Mouse (Mus musculus) kidney, postnatal 0 days (tissue): Measurements from ENCODE around the gene Ugt1a6a. TPM values are rescaled to one million over a fixed set of nuclear protein-coding genes. Genes with fewer than 3 reads are reported as not detected.

ENCODE experiments used
- ATAC-seq: fragments of 200-750 bp; cut with Nextera tagmentation; replicated peaks from 2 replicates; pipeline ENCODE4 v1.8.0; 2017; ENCODE audit warnings: low read depth, moderate number of reproducible peaks, moderate TSS enrichment, moderate library complexity; ENCODE audit not compliant: low FRiP score
- DNase-seq: peaks from one replicate; pipeline ENCODE4 v3.0.0-alpha.2; 2016; ENCODE audit warnings: low spot score
- H3K27ac ChIP-seq: fragments of 300-500 bp; sonication (generic); 2 replicates; pipeline ENCODE4 v1.5.1; 2014; ENCODE audit warnings: mild to moderate bottlenecking
- H3K27me3 ChIP-seq: fragments of 300-500 bp; sonication (generic); 2 replicates; pipeline ENCODE4 v1.6.1; 2014; ENCODE audit warnings: low read length, mixed read lengths; ENCODE audit not compliant: insufficient read depth
- H3K36me3 ChIP-seq: fragments of 300-500 bp; sonication (generic); 2 replicates; pipeline ENCODE4 v1.6.1; 2014; ENCODE audit warnings: low read length, mixed read lengths; ENCODE audit not compliant: insufficient read depth
- H3K4me1 ChIP-seq: fragments of 300-500 bp; sonication (generic); replicated peaks from 2 replicates; pipeline ENCODE4 v1.6.1; 2014; ENCODE audit warnings: antibody characterized with exemption, low read length, mixed read lengths; ENCODE audit not compliant: insufficient read depth
- H3K4me2 ChIP-seq: fragments of 300-500 bp; sonication (generic); 2 replicates; pipeline ENCODE4 v1.6.1; 2014; ENCODE audit warnings: mild to moderate bottlenecking, low read length, moderate library complexity, mixed read lengths
- H3K4me3 ChIP-seq: fragments of 300-500 bp; sonication (generic); replicated peaks from 2 replicates; pipeline ENCODE4 v1.5.1; 2014; ENCODE audit warnings: low read depth, low read length
- H3K9ac ChIP-seq: fragments of 300-500 bp; sonication (generic); 2 replicates; pipeline ENCODE4 v1.6.1; 2014; ENCODE audit warnings: low read depth, low read length
- H3K9me3 ChIP-seq: fragments of 300-500 bp; sonication (generic); replicated peaks from 2 replicates; pipeline ENCODE4 v1.6.1; 2016; ENCODE audit warnings: low read length, inconsistent platforms, mixed read lengths
- CTCF ChIP-seq: IDR thresholded peaks from 2 replicates; pipeline ENCODE4 v1.5.1; 2016; ENCODE audit warnings: antibody characterized with exemption, low read depth, mild to moderate bottlenecking, moderate library complexity
- WGBS: fragments of 180-500 bp; shearing (Covaris S2); extraction: QIAGEN DNeasy Blood & Tissue Kit; methylation state at CpG from one replicate; pipeline ENCODE4 v1.1.7; 2014; 5-methylcytosine and 5-hydroxymethylcytosine counted together
- polyA plus RNA-seq: library from polyadenylated mRNA; unstranded; fragments of >200 nt; fragmentation: Nextera tagmentation; extraction: Ambion mirVana; gene quantifications from 2 replicates; pipeline ENCODE4 v1.2.1, GENCODE M21; 2015

The Ugt1a6a gene
- polyA plus RNA-seq, 1 experiment from 2014 or later = 9.3 TPM

- H3K4me2 ChIP-seq = no peak overlapping the region
- H3K36me3 ChIP-seq = peaks cover 89% of the 10 kb centered on the region
- DNase-seq = no peak
- H3K9me3 ChIP-seq = no peaks in the 10 kb centered on the region
- no peak overlapping the region for H3K27ac ChIP-seq
- no peaks in the 10 kb centered on the region for H3K27me3 ChIP-seq
- H3K9ac ChIP-seq = no peak overlapping the region
- no peak overlapping the region for H3K4me3 ChIP-seq
- ATAC-seq = no peak
- peaks cover 14% of the 10 kb centered on the region for H3K4me1 ChIP-seq
- no peak for TF ChIP-seq CTCF
- 92% methylated on average over 5 of the region's 5 CpGs for WGBS
Observed at GRCm38 (mm10) chr1:88263778-88264177, 129.2 kb downstream of the Ugt1a6a start.

- no peak for ATAC-seq
- Histone ChIP-seq H3K9me3 (no peaks in the 10 kb centered on the region), H3K4me2 (no peak overlapping the region), H3K27me3 (no peaks in the 10 kb centered on the region), H3K4me3 (no peak overlapping the region), H3K9ac (no peak overlapping the region), H3K36me3 (peaks cover 95% of the 10 kb centered on the region), H3K27ac (no peak overlapping the region), H3K4me1 (peaks cover 12% of the 10 kb centered on the region)
- no peak for TF ChIP-seq CTCF
- DNase-seq = no peak
- 82% methylated on average over 7 of the region's 7 CpGs for WGBS
Observed at GRCm38 (mm10) chr1:88264237-88264868, 129.7 kb downstream of the Ugt1a6a start.

GRCm38 (mm10) chr1:88264869-88265240, 130.2 kb downstream of the Ugt1a6a start:
- H3K36me3 ChIP-seq = peaks cover 99% of the 10 kb centered on the region
- no peak overlapping the region for H3K27ac ChIP-seq
- WGBS = 78% methylated on average over 4 of the region's 4 CpGs
- no peak overlapping the region for H3K4me2 ChIP-seq
- H3K9ac ChIP-seq = no peak overlapping the region
- H3K4me1 ChIP-seq = peaks cover 7% of the 10 kb centered on the region; the same call in 1 of the 2 replicates
- no peak overlapping the region for H3K4me3 ChIP-seq
- no peaks in the 10 kb centered on the region for H3K27me3 ChIP-seq
- H3K9me3 ChIP-seq = no peaks in the 10 kb centered on the region
- no peak for ATAC-seq
- no peak for DNase-seq
- TF ChIP-seq CTCF = no peak

GRCm38 (mm10) chr1:88266123-88266522, 131.5 kb downstream of the Ugt1a6a start:
- ATAC-seq (no peak), DNase-seq (no peak)
- peaks cover 89% of the 10 kb centered on the region for H3K36me3 ChIP-seq
- no peaks in the 10 kb centered on the region for H3K9me3 ChIP-seq
- no peaks in the 10 kb centered on the region for H3K27me3 ChIP-seq
- TF ChIP-seq CTCF = no peak
- H3K9ac ChIP-seq = no peak overlapping the region
- no peak overlapping the region for H3K4me2 ChIP-seq
- 0 out of 2 replicates have a peak, but pooled peaks cover 4% of the 10 kb centered on the region for H3K4me1 ChIP-seq
- 86% methylated on average over 13 of the region's 13 CpGs for WGBS
- no peak overlapping the region for H3K27ac ChIP-seq
- H3K4me3 ChIP-seq = no peak overlapping the region

GRCm38 (mm10) chr1:88267489-88267888, 132.9 kb downstream of the Ugt1a6a start:
- H3K4me1 ChIP-seq = no peaks in the 10 kb centered on the region
- ATAC-seq = no peak
- TF ChIP-seq CTCF = no peak
- WGBS = 90% methylated on average over 6 of the region's 6 CpGs
- peaks cover 86% of the 10 kb centered on the region for H3K36me3 ChIP-seq
- no peak overlapping the region for H3K4me3 ChIP-seq
- H3K27ac ChIP-seq = no peak overlapping the region
- H3K9me3 ChIP-seq = no peaks in the 10 kb centered on the region
- no peak overlapping the region for H3K4me2 ChIP-seq
- no peak for DNase-seq
- no peaks in the 10 kb centered on the region for H3K27me3 ChIP-seq
- H3K9ac ChIP-seq = no peak overlapping the region

- no peak overlapping the region for H3K4me2 ChIP-seq
Observed at GRCm38 (mm10) chr1:88268070-88268469, 133.5 kb downstream of the Ugt1a6a start.

More at GRCm38 (mm10) chr1:88268070-88268469, 133.5 kb downstream of the Ugt1a6a start:
- H3K36me3 ChIP-seq = peaks cover 85% of the 10 kb centered on the region
- no peaks in the 10 kb centered on the region for H3K9me3 ChIP-seq
- H3K9ac ChIP-seq = no peak overlapping the region
- no peak overlapping the region for H3K4me3 ChIP-seq
- no peak overlapping the region for H3K27ac ChIP-seq
- no peak for ATAC-seq
- no peaks in the 10 kb centered on the region for H3K4me1 ChIP-seq
- H3K27me3 ChIP-seq = no peaks in the 10 kb centered on the region
- DNase-seq = no peak
- WGBS = 85% methylated on average over 6 of the region's 6 CpGs
- TF ChIP-seq CTCF = no peak

Other genes starting within 250 kb of the Ugt1a6a start
- gene Usp40, start 126.3 kb upstream of the Ugt1a6a start, polyA plus RNA-seq = 18.7 and 22.6 TPM in 2 replicates
- 52.3 and 54.5 TPM in 2 replicates for gene Ugt1a10, start 79.4 kb upstream of the Ugt1a6a start, polyA plus RNA-seq
- 8.4 and 9.3 TPM in 2 replicates for gene Ugt1a9, start 64.0 kb upstream of the Ugt1a6a start, polyA plus RNA-seq
- gene Ugt1a8, start 47.0 kb upstream of the Ugt1a6a start, polyA plus RNA-seq = 0.05 TPM in 1 of 2 replicates, not detected in the other
- gene Ugt1a7c, start 39.7 kb upstream of the Ugt1a6a start, polyA plus RNA-seq = 10.7 and 12.1 TPM in 2 replicates
- 0.55 and 0.65 TPM in 2 replicates for gene Ugt1a6b, start 31.6 kb upstream of the Ugt1a6a start, polyA plus RNA-seq
- gene Ugt1a5, start 31.2 kb downstream of the Ugt1a6a start, polyA plus RNA-seq = 0.06 TPM in 1 of 2 replicates, not detected in the other
- gene Ugt1a2, start 65.8 kb downstream of the Ugt1a6a start, polyA plus RNA-seq = 176 and 217 TPM in 2 replicates
- 11.7 and 13.6 TPM in 2 replicates for gene Dnajb3, start 71.0 kb downstream of the Ugt1a6a start, polyA plus RNA-seq
- gene Ugt1a1, start 77.2 kb downstream of the Ugt1a6a start, polyA plus RNA-seq = 4.8 and 6.2 TPM in 2 replicates
- gene Mroh2a, start 92.2 kb downstream of the Ugt1a6a start, polyA plus RNA-seq = 0.60 and 0.66 TPM in 2 replicates
- 56.3 and 62.7 TPM in 2 replicates for gene Hjurp, start 142.8 kb downstream of the Ugt1a6a start, polyA plus RNA-seq
- not detected in 2 replicates for gene Trpm8, start 142.9 kb downstream of the Ugt1a6a start, polyA plus RNA-seq